Mouse (Mus musculus) cerebellum, postnatal 10 days (tissue): ENCODE results near the gene Rps6kb1.

Source experiments
- DNase-seq, 2 experiments: peaks; one replicate each; pipeline ENCODE4 v3.0.0; 2021; ENCODE audit warnings: mixed read lengths in 2 of 2

Rps6kb1 gene

DNA sequence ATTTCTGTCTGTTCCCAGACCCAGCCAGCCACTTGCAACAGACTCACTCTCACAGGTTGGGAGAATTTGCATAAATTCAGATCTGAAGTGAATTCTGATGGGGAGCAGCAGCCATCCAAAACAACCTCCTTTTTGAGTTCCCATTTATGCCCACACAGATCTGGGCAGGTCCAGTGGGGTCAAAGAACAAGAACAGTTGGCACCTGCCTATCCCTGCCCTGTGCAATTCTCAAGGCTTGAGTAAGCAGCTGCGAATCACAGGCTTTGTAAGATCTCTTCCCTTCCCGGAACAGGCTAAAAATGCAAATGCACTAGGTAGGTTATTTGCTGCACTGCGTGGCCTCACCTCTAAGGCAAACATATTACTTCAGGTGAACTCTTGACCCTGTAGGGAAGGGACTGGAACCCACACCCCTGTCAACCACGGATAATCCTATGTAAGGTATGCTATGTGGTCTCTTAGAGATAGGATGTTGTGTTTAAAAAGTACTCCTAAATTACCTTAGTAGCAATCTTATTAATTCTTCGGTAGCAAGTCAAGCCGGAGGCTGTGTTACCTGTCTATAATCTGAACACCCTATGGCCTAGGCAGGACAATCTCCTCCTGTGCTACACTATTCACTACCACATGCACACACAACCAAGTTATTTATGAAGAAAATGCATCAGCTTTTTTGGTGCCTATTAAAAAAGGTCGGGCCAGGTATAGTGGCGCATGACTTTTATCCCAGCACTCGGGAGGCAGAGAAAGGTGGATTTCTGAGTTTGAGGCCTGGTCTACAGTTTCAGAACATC lies 35.9 kb upstream of the Rps6kb1 start:
- DNase-seq, result no peak

DNA sequence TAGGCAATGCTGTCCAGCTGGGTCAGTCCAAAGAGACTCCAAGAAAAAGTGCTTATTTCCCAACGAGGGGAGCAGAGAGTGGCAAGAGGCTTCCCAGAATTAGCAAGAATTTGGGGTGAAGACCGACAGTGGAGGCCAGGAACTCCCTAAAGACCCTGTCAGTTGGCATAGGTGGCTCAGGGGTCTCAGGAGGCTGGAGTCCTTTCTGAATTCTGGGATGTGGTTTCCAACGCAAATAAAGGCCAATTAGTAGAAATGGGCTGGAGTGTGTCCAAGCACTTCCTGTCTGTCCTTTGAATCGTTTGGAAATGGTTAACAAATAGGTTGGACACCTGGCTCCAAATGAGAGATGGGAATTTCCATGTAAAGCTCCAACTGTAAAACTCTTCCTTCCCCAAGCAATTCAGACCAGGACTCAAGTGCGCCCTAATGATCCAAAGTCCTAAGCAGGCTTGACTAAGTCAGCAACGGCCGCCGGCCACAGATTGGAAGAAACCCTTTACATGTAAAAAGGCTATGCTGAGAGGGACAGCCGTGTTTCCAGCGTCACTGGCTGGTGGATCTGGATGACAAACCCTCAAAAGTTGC lies 35.2 kb upstream of the Rps6kb1 start:
- no peak for DNase-seq

DNA sequence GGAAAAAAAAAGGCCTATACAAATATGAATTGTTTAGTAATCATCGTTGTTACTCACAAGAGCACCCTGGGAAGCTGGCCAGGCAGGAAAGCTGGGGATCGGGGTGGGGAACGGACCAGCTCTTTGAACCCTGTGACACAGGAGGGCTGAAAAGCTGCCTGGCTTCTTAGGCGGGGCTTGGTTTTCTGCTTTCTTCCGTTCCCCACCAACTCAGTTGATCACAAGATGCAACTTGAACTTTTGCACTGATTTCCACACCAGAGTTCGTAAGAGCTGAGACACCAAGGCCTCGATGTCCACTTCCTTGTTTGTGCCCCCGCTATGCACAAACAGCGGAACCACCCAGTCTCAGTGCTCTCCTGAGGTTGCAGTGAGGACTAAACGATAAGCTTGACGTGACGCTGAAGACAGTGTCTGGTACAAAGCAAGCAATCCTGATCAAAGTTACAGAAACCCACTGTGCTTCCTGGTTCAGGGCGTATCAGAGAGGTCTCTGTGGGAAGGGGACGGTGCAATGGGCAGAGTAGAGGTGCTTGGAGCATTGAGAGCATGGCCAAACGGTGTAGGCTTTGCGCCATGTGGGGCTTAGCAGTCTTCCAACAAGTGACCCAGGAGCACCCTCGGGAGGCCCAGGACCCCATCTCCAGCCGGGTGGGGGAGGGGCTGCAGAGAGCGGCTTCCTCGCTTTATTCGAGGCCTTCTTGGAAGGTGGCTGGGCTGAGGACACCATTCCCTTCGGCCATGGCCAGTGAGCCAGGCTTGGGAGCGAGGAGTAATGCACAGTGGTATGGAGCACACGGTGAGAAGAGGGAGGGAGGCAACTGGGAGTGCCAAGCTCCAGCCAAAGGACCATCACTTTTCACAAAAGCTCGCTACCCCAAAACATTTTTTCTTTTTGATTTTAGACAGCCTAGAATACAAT lies 34.5 kb upstream of the Rps6kb1 start:
- DNase-seq, result no peak

DNA sequence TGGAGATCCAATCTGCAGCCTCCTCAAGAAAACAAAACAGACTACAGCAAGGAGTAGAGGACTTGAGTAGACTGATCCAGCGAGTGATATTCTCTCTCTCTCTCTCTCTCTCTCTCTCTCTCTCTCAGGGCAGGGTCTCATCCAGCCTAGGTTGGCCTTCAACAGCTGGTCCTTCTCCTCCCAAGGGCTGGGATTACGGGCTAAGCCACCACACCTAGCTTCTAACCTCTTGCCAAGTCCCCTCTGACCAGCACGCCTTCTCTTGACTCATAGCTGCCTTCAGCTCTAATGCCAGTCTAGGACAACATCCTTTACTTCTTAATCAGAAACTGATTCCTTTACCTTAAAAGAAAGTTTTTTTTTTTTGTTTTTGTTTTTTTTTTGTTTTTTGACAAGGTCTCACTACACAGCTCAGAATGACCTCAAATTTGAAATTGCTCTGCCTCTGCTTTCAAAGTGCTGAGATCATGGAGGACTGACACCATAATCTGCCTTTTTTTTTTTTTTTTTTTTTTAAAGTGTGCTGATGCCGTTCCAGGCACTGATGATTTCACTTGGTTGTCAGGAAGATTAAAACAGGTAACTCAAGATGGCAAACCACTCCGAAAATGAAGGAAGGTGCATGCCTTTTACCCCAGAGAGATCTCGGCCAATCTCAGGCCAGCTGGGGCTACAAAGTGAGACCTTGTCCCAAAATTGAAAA lies 33.7 kb upstream of the Rps6kb1 start:
- DNase-seq, result no peak

DNA sequence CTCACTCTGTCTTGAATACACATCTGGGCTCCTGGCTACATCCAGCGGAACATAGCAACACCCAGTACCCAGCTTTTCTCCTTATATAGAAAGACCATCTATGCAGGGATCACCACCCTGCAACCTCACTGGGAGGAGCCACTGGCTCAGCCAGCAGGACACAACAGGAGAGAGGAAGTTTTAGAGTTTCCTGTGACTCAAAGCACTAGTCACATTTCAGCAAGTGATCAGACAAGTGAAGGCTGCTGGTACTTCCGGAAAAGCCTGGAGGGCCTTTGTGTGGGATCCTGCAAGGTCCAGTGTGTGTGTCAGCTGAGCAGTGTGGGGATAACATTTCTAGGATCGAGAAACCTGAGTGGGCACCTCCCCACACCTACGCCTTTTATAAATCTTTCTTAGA lies 32.6 kb upstream of the Rps6kb1 start:
- no peak for DNase-seq

DNA sequence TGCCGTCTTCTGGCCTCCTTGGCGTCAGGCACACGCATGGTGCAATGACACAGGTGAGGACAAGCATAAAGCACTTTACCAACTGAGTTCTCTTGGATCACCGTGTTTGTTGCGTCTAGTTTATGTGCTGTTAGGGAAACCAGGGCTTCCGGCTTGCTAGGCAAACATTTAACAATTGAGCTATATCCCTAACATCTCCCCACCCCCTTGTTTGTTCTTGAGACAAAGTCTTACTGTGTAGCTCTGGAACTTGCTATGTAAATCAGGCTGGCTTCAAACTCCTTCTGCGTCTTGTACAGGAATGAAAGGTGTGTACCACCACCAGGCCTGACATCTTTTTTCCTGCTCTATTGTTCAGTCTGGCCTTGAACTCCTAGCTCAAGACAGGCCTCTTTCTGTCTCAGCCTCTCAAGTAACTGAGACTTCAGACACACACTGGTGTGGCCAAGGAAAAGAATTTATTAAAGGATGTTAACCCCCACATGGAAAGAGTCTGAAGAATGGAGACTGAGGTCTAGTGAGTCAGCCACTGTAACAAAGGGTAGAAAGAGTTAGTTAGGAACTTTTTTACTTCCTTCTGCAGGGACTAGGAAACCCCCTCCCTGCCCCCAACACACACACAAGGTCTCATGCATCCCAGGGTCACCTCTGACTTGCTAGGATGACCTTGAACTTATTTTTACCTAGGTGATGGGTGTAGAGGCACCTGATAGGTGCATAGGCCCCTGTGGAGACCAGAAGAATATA lies 31.2 kb upstream of the Rps6kb1 start:
- no peak for DNase-seq

DNA sequence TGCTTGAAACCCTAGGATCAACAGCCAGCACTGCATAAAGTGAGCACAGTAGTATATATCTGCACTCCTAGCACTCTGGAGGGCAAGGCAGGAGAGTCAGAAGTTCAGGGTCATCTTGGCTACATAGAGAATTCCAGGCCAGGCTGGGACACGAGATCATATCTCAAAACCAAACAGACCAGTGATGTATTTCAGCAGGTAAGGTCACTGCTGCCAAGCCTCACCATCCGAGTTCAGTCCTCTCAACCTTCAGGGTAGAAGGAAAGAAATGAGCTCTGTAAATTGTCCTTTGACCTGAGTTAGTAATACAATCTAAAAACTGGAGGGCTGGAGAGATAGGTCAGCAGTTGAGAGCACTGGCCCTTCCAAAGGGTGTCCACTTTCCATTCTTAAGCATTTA lies 29.8 kb upstream of the Rps6kb1 start:
- no peak for DNase-seq

DNA sequence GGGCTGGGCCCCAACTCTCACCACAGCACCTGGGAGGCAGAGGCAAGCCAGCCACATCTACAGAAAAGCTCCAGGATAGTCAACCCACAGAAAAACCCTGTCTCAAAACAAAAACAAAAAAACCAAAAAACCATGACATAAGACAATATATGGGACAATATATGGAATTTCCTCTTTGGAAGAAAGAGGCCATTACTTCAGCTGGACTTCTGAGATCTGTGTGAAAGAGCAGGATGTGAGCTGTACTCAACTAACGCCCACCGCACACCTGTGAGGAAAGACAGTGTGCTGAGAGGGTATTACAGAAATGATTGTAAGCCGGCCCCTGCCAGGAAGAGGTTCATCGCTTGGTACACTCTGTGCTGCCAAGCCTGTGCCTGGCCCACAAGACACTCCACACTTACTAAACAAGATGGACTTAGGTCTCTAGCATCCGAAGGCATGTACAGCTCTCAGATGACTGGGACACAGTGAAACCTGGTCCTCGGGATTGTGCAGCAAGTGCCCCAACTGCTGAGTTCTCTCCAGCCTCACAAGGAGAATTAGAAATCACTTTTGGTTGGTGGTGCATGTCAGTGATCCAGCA lies 29.1 kb upstream of the Rps6kb1 start:
- DNase-seq, result no peak

DNA sequence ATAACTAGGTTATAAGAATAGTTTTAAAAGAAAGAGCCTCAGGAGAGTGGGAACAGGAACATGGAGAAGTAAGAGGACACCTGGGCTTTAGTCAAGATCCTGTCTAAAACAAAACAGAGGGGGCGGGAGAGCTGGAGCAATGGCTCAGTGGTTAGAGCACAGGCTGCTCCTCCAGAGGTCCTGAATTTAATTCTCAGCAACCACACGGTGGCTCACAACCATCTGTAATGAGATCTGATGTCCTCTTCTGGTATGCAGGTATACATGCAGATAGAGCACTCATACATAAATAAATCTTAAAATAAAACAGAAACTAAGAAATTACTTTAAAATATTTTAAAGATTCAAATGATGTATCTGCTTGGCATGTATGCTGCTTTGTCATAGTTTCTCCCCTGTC lies 28.0 kb upstream of the Rps6kb1 start:
- DNase-seq, result no peak

DNA sequence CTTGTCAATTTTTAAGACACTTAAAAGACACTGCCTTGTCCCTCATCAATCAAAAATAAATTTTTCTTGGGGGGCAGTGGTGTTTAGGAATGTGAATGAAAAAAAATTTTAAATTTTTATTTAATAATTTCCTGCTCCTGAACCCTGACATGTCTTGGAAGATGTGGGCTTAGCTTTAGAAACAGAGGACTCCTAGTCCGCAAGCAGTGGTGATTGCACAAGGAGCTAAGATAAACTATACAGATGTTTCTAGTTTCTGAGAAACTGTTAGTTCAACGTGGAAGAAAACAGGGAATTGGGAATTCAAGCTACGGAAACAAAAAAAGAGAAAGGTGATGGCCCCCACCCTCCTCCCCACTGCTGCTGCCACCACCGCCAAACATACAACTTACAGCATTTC lies 27.3 kb upstream of the Rps6kb1 start:
- no peak for DNase-seq

DNA sequence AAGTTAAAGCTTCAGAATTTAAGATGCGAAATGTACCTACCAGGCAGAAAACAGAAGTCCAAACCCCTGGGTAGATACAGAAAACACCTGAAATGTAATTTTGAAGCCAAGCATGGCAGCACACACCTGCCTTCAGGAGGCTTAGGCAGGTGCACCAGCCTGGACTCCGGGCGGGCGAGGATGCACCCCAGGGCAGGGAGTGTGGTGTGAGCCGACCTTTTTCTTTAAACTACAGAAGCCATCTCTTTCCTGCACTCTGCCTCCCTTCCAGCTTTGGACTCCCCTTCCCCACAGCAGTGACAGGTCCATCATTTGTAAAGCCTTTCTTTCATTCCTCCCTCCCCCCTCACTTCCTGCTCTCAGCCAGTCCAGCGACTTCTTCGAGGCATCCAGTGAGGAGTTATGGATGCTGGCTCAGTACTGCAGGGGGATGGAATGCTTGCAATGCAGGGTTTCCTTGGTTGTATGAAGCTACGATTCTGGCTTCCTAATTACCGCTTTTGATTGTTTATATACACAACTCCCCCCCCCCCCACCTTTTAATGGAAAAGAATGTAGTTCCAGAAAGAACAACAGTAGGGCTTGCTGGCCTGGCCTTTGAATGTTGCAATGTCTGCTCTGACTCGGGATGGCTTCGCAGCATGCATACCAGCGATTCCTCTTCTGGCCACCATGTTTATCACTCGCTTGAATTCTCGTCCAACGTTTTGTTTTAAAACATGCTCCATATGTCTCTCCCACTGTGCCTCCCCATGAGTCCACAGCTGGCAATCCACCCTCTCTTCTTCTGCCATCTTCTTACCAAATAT lies 26.6 kb upstream of the Rps6kb1 start:
- DNase-seq, result peak; percentile 43 to 59

DNA sequence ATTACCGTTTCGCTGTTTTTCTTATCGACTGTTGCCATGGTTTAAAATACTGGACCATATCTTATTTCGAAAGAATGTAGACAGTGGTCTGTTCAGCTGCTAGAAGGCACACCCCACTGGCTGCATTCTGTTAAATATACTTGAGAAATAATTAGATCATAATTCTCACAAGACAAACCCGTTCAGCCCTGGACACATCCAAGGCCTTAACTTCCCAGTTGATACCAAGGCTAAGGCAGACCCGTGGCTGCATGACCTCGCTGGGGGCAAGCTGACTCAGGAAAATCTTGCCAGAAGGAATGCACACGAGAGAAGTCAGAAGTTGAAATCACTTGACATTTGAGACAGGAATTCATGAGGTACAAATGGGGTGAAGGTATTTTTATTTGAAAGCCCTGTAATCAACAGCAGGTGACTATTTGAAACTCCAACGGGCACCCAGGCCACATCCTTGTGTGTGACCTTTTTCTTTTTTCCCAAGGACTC lies 25.7 kb upstream of the Rps6kb1 start:
- no peak for DNase-seq

DNA sequence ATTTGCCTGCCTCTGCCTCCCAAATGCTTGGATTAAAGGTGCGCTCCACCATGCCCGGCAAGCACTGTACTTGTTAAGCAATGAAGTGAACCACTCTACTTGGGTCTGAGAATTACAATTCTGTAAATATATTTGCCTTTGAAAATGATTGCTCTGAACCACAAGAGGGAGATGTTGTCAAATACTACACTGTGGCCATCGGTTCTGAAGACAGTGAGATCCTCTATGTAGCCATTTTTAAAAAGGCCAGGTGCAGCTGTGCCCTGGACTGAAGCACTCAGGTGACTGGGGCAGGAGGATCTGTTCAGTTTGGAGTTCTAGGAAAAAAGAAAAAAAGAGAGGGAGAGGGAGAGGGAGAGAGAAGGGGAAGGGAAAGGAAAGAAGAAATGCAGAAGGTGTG lies 23.8 kb upstream of the Rps6kb1 start:
- DNase-seq, result no peak

DNA sequence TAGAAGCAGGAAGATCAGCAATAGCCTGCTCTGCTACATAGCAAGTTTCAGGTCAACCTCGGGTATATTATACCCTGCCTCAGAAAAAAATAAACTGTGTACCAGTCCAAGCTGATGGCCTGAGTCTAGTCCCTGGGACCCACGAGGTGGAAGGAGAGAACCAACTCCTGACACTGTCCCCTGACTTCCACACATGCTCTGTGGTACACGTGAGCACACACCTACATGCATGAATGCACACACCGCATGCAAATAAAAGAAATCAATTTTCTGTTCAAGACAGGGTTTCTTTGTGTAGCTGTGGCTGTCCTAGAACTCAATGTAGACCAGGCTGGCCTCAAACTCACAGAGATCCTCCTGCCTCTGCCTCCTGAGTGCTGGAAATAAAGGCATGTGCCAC lies 13.7 kb upstream of the Rps6kb1 start:
- no peak for DNase-seq

DNA sequence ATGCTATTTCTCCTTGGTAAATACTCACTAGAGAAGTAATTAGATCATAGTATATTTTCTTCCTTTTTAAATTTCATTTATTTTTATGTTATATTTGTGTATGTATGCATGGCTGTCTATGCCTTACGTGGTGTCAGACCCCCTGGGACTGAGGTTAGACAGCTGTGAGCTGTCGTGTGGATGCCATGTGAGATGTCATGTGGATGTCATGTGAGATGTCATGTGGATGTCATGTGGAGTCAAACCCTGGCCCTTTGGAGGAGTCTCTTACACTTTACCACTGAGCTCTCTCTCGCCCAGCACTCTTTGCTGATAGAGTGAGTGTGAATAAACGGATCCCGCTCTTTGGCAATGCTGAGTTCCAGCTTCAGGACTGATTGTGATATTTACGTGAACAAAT lies 8.9 kb upstream of the Rps6kb1 start:
- no peak for DNase-seq

DNA sequence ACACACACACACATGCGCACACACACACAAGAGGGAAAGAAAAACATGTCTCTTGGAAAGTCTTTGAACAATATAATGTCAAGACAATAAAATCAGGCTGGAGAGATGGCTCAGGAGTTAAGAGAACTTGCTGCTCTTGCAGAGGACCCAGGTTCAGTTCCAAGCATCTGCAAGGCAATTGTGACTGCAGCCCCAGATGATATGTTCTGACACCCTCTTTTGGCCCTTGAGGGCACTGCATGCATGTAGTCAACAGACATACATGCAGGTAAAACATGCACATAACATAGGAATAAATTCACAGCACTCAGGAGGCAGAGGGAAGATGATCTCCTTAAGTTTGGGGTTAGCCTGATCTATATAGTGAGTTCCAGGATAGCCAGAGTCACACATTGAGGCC lies 2.8 kb upstream of the Rps6kb1 start:
- no peak for DNase-seq

DNA sequence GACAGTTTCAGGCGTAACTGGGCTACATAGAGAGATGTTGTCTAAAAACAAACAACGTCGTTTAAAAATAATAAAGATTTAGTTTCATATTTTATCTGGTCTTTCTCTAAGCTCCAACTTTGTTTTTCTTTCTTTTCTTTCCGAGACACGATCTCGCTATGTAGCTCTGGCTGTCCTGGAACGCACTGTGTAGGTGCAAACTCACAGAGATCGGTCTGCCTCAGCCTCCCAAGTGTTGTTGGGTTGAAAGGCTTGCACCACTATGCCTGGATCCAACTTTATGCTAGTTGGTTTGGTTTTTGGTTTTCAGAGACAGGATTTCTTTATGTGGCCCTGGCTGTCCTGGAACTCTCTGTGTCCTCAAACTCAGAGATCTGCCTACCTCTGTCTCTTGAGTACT lies 951 bp upstream of the Rps6kb1 start:
- no peak for DNase-seq

DNA sequence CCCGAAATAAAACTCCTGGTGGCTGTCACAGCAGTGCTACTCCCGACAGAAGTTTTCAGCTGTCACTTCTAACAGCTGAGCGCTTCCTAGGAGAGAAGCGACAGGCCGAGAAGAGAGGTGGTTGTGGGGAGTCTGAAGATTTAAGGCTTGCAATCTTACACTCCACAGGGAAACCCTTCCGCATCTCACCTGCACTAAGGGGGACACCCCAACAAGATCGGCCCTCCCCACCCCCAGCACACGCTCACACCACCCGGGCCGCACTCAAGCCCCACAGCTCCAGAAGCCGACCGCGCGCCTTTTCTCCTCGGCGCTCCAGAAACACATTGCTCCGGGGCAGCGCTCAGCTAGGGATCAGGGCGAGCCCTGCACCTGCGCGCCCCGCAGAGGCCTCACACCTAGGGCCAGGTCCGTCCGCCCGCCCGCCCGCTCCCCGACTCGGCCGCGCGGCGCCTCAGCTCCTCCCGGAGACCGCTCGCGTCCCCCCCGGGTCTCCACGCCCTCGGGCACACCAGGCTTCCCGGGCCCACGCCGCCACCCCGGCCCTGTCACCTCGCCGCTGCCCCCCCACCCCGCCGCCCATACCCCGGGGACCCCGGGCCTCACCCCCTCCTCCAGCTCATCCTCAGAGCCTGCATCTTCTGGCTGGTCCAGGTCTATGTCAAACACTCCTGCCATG lies 506 bp downstream of the Rps6kb1 start:
- no peak for DNase-seq

DNA sequence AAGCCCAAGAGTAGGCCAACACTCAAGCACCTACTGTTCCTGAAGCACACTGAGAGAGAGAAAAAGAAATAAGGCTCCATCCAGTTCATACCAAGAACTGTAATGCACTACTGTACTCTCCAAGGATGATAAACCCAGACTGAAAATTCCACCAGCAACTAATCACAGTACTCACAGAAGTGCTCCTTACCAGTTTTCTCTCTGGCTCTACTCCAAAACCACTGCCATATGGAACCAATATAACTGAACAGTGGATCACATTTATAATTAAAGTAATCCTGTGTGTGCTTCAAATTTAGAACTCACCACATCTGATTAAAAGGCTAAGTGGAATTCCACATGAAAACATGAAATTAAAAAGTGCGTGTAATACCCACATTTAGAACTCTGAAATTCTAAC lies 1.8 kb downstream of the Rps6kb1 start:
- DNase-seq, result no peak

DNA sequence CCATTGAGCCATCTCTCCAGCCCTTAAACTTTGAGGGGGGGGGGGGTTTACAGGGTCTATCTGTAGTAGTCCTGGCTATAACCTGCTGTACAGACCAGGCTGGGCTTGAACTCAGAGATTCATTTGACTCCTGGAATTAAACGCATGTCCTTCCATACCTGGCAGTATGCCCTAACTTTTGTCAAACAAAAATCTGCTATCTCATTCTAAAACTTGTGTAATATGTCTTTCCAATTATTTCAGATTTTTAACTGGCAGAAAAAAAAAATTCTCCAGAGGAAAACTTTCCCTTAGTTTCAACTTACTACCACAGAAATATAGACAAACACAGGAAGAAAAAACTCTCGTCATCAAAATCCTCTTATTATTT lies 4.1 kb downstream of the Rps6kb1 start:
- DNase-seq, result no peak
